Mouse (Mus musculus) liver, embryonic 15.5 days (tissue): ENCODE measurements at regions not wholly inside any gene's neighbourhood (a gene's known extent, or its start where the extent isn't known, plus 50 kb on each side); places are given as distances from the start of the nearest gene placed in this dataset.
A peak's percentile ranks its signal among the peaks of the same experiment; 100 is the strongest.

ENCODE experiments used
- ATAC-seq: fragments of 200-750 bp; cut with Nextera tagmentation; 2 replicates; pipeline ENCODE4 v1.8.0; 2017; ENCODE audit warnings: moderate number of reproducible peaks, mild to moderate bottlenecking, moderate library complexity; ENCODE audit not compliant: insufficient read depth
- H3K27ac ChIP-seq: fragments of 300-500 bp; sonication (generic); replicated peaks from 2 replicates; pipeline ENCODE4 v1.5.1; 2015; ENCODE audit warnings: mild to moderate bottlenecking, inconsistent platforms
- H3K27me3 ChIP-seq: fragments of 300-500 bp; sonication (generic); 2 replicates; pipeline ENCODE4 v1.6.1; 2015; ENCODE audit warnings: mild to moderate bottlenecking, inconsistent platforms
- H3K36me3 ChIP-seq: fragments of 300-500 bp; sonication (generic); replicated peaks from 2 replicates; pipeline ENCODE4 v1.6.1; 2015; ENCODE audit warnings: moderate library complexity, mild to moderate bottlenecking, inconsistent platforms
- H3K4me1 ChIP-seq: fragments of 300-500 bp; sonication (generic); replicated peaks from 2 replicates; pipeline ENCODE4 v1.6.1; 2015; ENCODE audit warnings: inconsistent platforms
- H3K4me2 ChIP-seq: fragments of 300-500 bp; sonication (generic); 2 replicates; pipeline ENCODE4 v1.6.1; 2015; ENCODE audit warnings: moderate library complexity, mild to moderate bottlenecking, inconsistent platforms
- H3K4me3 ChIP-seq: fragments of 300-500 bp; sonication (generic); replicated peaks from 2 replicates; pipeline ENCODE4 v1.5.1; 2015; ENCODE audit warnings: mild to moderate bottlenecking, inconsistent platforms
- H3K9ac ChIP-seq: fragments of 300-500 bp; sonication (generic); 2 replicates; pipeline ENCODE4 v1.6.1; 2015; ENCODE audit warnings: moderate library complexity, mild to moderate bottlenecking, inconsistent platforms
- H3K9me3 ChIP-seq: fragments of 300-500 bp; sonication (generic); replicated peaks from 2 replicates; pipeline ENCODE4 v1.6.1; 2016; ENCODE audit warnings: inconsistent platforms
- WGBS: fragments of 180-500 bp; shearing (Covaris S2); methylation state at CpG from one replicate; pipeline ENCODE4 v1.1.7; 2015; ENCODE audit warnings: mixed read lengths; ENCODE audit not compliant: insufficient replicate concordance; 5-methylcytosine and 5-hydroxymethylcytosine counted together

DNA sequence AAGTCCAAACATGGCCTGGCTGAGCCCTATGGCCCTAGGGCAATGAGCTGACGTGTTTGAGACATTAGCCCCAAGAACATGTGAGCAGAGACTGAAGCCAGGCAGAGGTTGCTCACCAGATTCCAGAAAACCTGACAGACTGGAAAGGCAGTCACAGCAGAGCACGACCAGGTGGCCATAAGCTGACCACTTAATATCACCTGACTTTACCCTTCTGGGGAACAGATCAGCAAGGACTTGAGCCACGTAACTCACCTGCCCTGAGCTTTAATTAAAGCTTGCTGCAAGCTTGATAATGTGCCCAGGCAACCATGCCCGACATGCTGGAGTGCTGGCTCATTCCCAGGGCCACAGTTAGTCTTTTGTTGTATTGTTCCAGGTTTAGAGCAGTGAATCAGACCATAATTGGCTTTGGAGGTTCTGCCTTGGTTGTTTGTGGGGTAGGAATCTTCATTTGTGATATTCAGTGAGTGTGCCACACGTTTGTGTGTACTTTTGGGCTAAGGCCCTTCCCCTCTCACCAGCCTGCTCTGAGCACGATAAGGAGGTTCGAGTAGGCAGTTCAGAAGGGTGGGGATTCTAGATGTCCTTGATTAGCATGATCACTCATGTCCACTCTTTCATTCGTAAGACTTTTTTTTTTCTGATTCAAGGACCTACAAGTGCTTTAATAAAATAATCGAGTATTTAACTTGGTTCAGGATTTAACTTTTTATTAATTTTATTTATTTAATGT lies 52.1 kb upstream of the Nabp1 start:
- ATAC-seq = peak; percentile 90
- H3K27ac ChIP-seq = peak overlapping the region; percentile 67
- no peaks in the 10 kb centered on the region for H3K27me3 ChIP-seq
- WGBS = 36% methylated on average over 9 of the region's 9 CpGs
- H3K4me1 ChIP-seq = peaks cover 20% of the 10 kb centered on the region
- no peaks in the 10 kb centered on the region for H3K36me3 ChIP-seq
- no peak overlapping the region for H3K9ac ChIP-seq
- H3K4me2 ChIP-seq = peak overlapping the region; percentile 23
- no peaks in the 10 kb centered on the region for H3K9me3 ChIP-seq
- no peak overlapping the region for H3K4me3 ChIP-seq

DNA sequence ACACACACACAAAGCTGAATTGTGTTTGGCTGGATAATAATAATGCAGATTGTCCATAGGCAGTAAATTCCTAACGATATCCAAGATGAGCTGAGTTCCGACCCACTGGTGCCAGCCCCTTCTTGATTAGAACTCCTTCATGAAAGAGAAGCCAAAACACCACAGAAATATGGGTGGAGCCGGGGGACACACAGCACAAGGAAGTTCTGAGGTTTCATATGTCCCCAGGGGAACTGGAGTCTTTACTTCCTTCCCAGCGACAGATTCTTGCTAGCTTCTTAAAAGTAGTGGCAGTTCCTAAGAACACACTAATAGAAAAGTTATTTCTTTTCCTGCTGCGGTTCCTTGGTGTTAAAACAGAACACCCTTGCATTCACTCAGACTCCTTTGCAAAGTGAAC lies 51.4 kb upstream of the Nabp1 start:
- no peaks in the 10 kb centered on the region for H3K36me3 ChIP-seq
- no peaks in the 10 kb centered on the region for H3K27me3 ChIP-seq
- ATAC-seq = no peak
- no peak overlapping the region for H3K4me3 ChIP-seq
- 24% methylated on average over 5 of the region's 5 CpGs for WGBS
- H3K4me1 ChIP-seq = peaks cover 20% of the 10 kb centered on the region
- peak overlapping the region; percentile 23; the same call in 1 of the 2 replicates for H3K4me2 ChIP-seq
- H3K9ac ChIP-seq = no peak overlapping the region
- H3K9me3 ChIP-seq = no peaks in the 10 kb centered on the region
- peak overlapping the region; percentile 67 for H3K27ac ChIP-seq

DNA sequence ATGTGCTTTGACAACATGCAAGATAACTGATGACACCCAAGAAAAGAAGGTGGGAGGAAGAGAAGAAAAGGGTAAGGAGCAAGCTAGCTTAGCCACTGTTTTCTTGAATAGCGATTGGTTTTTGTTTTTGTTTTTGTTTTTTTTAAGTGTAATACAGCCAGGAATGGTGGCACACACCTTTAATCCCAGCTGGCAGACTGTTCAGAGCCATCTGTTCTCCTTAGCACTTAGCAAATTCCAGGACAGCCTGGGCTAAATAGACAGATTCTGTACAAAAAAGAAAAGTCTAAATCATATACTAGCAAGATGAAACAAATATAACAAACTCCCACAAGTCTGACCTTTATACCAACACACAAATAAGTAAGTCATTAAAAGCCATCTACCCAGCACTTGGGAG lies 50.4 kb upstream of the Nabp1 start:
- Histone ChIP-seq H3K4me2 (no peak overlapping the region), H3K4me1 (peaks cover 20% of the 10 kb centered on the region), H3K27ac (no peak overlapping the region), H3K4me3 (no peak overlapping the region), H3K9ac (no peak overlapping the region), H3K27me3 (no peaks in the 10 kb centered on the region), H3K9me3 (no peaks in the 10 kb centered on the region), H3K36me3 (no peaks in the 10 kb centered on the region)
- no peak for ATAC-seq
- 61% methylated on average over 1 of the region's 1 CpGs for WGBS
